Mouse (Mus musculus): Measurements from ENCODE around the gene Atl1.

- TF ChIP-seq CTCF (IDR thresholded peaks at IDR 0.05; ENCODE audit: extremely low read depth, insufficient read depth, low read length) (no peak), POLR2A (IDR thresholded peaks at IDR 0.05; ENCODE audit: extremely low read depth, insufficient read depth, low read length) (no peak)
These were observed 70.7 kb downstream of the Atl1 start for GRCm38 (mm10) chr12:69963141-69963540.
